In genomic region chr5:76952112-76953040, GRCm38 (mm10) we compare ENCODE assay signal across 8 mouse cellular contexts. TPM values are rescaled to one million over a fixed set of nuclear protein-coding genes. Genes with fewer than 3 reads are reported as not detected.
DNase-seq lines count a peak whose midpoint lies in the region; ATAC-seq lines count a peak whose summit lies in the region.

No protein-coding gene starts in this region.

- H3K9me3 ChIP-seq in heart, embryonic 10.5 days = no peaks in the 10 kb centered on the region
- no peaks in the 10 kb centered on the region for H3K9me3 ChIP-seq in hindbrain, embryonic 11.5 days (ENCODE audit: control insufficient read depth, low read length)
- no peaks in the 10 kb centered on the region for H3K9me3 ChIP-seq in midbrain, embryonic 10.5 days (replicated peaks)

- H3K36me3 ChIP-seq in heart, embryonic 10.5 days = peaks cover 38% of the 10 kb centered on the region
- H3K36me3 ChIP-seq in hindbrain, embryonic 11.5 days (ENCODE audit: control insufficient read depth, insufficient read depth, low read length) = no peaks in the 10 kb centered on the region; the same call in 1 of the 2 replicates
- peaks cover 60% of the 10 kb centered on the region for H3K36me3 ChIP-seq in midbrain, embryonic 10.5 days

- peak overlapping the region; percentile 71 for H3K4me2 ChIP-seq in hindbrain, embryonic 11.5 days (replicated peaks; ENCODE audit: low read depth, low read length)

- peak overlapping the region; percentile 93 for H3K27ac ChIP-seq in heart, embryonic 10.5 days
- 0 out of 2 replicates have a peak overlapping the region, but pooled peaks have one; percentile 52 for H3K27ac ChIP-seq in hindbrain, embryonic 11.5 days (ENCODE audit: low read depth, low read length)
- peak overlapping the region; percentile 95 for H3K27ac ChIP-seq in midbrain, embryonic 10.5 days (replicated peaks)

- WGBS in heart, embryonic 10.5 days = 18% methylated on average over 7 of the region's 7 CpGs
- 22% methylated on average over 7 of the region's 7 CpGs for WGBS in hindbrain, embryonic 11.5 days
- WGBS in midbrain, embryonic 10.5 days = 27% methylated on average over 7 of the region's 7 CpGs

- peak overlapping the region; percentile 74 for H3K4me3 ChIP-seq in heart, embryonic 10.5 days
- peak overlapping the region; percentile 72 for H3K4me3 ChIP-seq in hindbrain, embryonic 11.5 days (ENCODE audit: low read depth, low read length)
- peak overlapping the region; percentile 84 for H3K4me3 ChIP-seq in midbrain, embryonic 10.5 days

- H3K4me1 ChIP-seq in heart, embryonic 10.5 days = peaks cover 35% of the 10 kb centered on the region
- H3K4me1 ChIP-seq in hindbrain, embryonic 11.5 days (replicated peaks; ENCODE audit: control insufficient read depth, insufficient read depth, low read length) = no peaks in the 10 kb centered on the region; the same call in 1 of the 2 replicates
- H3K4me1 ChIP-seq in midbrain, embryonic 10.5 days = peaks cover 53% of the 10 kb centered on the region

- DNase-seq in heart, embryonic 10.5 days (ENCODE audit: low spot score) = no peak
- no peak for DNase-seq in heart, adult 8-10 months (ENCODE audit: low spot score)
- DNase-seq in Muller cell, postnatal 12 days (ENCODE audit: inconsistent ontology term) = peak; percentile 22
- peak; percentile 15 for DNase-seq in hindbrain, embryonic 11.5 days (ENCODE audit: low spot score)
- no peak for DNase-seq in midbrain, embryonic 10.5 days (ENCODE audit: low spot score)
- DNase-seq in adrenal gland, adult 18-20 months (ENCODE audit: low spot score in 2 of 2) = no peak
- DNase-seq in thymus, postnatal 10 days (ENCODE audit: low spot score in 2 of 2) = no peak
- no peak for DNase-seq in gastrocnemius, postnatal 36 days

- no peak for ATAC-seq in hindbrain, embryonic 11.5 days (ENCODE audit: low FRiP score)

- intact Hi-C loops in gastrocnemius, postnatal 36 days (cut with DNase I) = loop anchor here (5.0 kb wide), 1 partner anchor 45 kb away; the partner anchor contains the start of gene Aasdh

- H3K9ac ChIP-seq in hindbrain, embryonic 11.5 days (ENCODE audit: low read depth, low read length) = peak overlapping the region; percentile 81

- no peaks in the 10 kb centered on the region for H3K27me3 ChIP-seq in heart, embryonic 10.5 days (ENCODE audit: insufficient read depth, poor library complexity, severe bottlenecking)
- H3K27me3 ChIP-seq in hindbrain, embryonic 11.5 days (ENCODE audit: control insufficient read depth, insufficient read depth, low read length) = no peaks in the 10 kb centered on the region
- H3K27me3 ChIP-seq in midbrain, embryonic 10.5 days (ENCODE audit: low read depth, poor library complexity, severe bottlenecking) = no peaks in the 10 kb centered on the region

RNA-seq across cellular contexts. Expression of gene Ppat, which starts 1.0 kb away (rescaled TPM):
- polyA plus RNA-seq in heart, embryonic 10.5 days (2016; fragmentation: Nextera tagmentation; extraction: Ambion mirVana) = 47.4 and 54.9 TPM in 2 replicates
- 10 to 100 TPM; 12.7 to 20.9 (median 17.6) TPM for total RNA-seq in heart, adult 8-10 months (2022)
- polyA plus RNA-seq in hindbrain, embryonic 11.5 days (2014; fragmentation: Nextera tagmentation; extraction: Ambion mirVana) = 31.3 and 36.1 TPM in 2 replicates
- polyA plus RNA-seq in midbrain, embryonic 10.5 days (2016; fragmentation: Nextera tagmentation; extraction: Ambion mirVana) = 46.1 and 58.0 TPM in 2 replicates
- 10 to 100 TPM; 12.2 to 15.3 TPM for total RNA-seq in adrenal gland, adult 18-20 months (2021)
- total RNA-seq in gastrocnemius, postnatal 36 days (2021) = 10 to 100 TPM; 18.6 to 21.8 TPM

RNA-seq across cellular contexts. Expression of gene Paics, which starts 1.3 kb away (rescaled TPM):
- 309 and 341 TPM in 2 replicates for polyA plus RNA-seq in heart, embryonic 10.5 days (2016; fragmentation: Nextera tagmentation; extraction: Ambion mirVana)
- total RNA-seq in heart, adult 8-10 months (2022) = 100 to 1,000 TPM; 149 to 170 (median 159) TPM
- 351 and 390 TPM in 2 replicates for polyA plus RNA-seq in hindbrain, embryonic 11.5 days (2014; fragmentation: Nextera tagmentation; extraction: Ambion mirVana)
- 444 and 484 TPM in 2 replicates for polyA plus RNA-seq in midbrain, embryonic 10.5 days (2016; fragmentation: Nextera tagmentation; extraction: Ambion mirVana)
- total RNA-seq in adrenal gland, adult 18-20 months (2021) = 100 to 1,000 TPM; 148 to 195 TPM
- total RNA-seq in gastrocnemius, postnatal 36 days (2021) = 100 to 1,000 TPM; 123 TPM

RNA-seq across cellular contexts. Expression of gene Srp72, which starts 22.1 kb away (rescaled TPM):
- 53.2 and 69.3 TPM in 2 replicates for polyA plus RNA-seq in heart, embryonic 10.5 days (2016; fragmentation: Nextera tagmentation; extraction: Ambion mirVana)
- total RNA-seq in heart, adult 8-10 months (2022) = 10 to 100 TPM; 45.0 to 54.1 (median 49.1) TPM
- 77.3 and 82.3 TPM in 2 replicates for polyA plus RNA-seq in hindbrain, embryonic 11.5 days (2014; fragmentation: Nextera tagmentation; extraction: Ambion mirVana)
- polyA plus RNA-seq in midbrain, embryonic 10.5 days (2016; fragmentation: Nextera tagmentation; extraction: Ambion mirVana) = 78.5 and 81.2 TPM in 2 replicates
- total RNA-seq in adrenal gland, adult 18-20 months (2021) = 100 to 1,000 TPM; 115 to 139 TPM
- 10 to 100 TPM; 51.1 to 60.5 TPM for total RNA-seq in gastrocnemius, postnatal 36 days (2021)

RNA-seq across cellular contexts. Expression of gene Aasdh, which starts 47.1 kb away (rescaled TPM):
- polyA plus RNA-seq in heart, embryonic 10.5 days (2016; fragmentation: Nextera tagmentation; extraction: Ambion mirVana) = 14.8 and 21.3 TPM in 2 replicates
- total RNA-seq in heart, adult 8-10 months (2022) = 10 to 100 TPM; 12.5 to 23.2 (median 17.8) TPM
- polyA plus RNA-seq in hindbrain, embryonic 11.5 days (2014; fragmentation: Nextera tagmentation; extraction: Ambion mirVana) = 17.2 and 18.9 TPM in 2 replicates
- polyA plus RNA-seq in midbrain, embryonic 10.5 days (2016; fragmentation: Nextera tagmentation; extraction: Ambion mirVana) = 22.3 and 24.3 TPM in 2 replicates
- total RNA-seq in adrenal gland, adult 18-20 months (2021) = 10 to 100 TPM; 14.8 to 16.2 TPM
- 10 to 100 TPM; 10.2 TPM for total RNA-seq in gastrocnemius, postnatal 36 days (2021)

RNA-seq across cellular contexts. Expression of gene Arl9, which starts 51.5 kb away (rescaled TPM):
- polyA plus RNA-seq in heart, embryonic 10.5 days (2016; fragmentation: Nextera tagmentation; extraction: Ambion mirVana) = 0.45 TPM in 1 of 2 replicates, not detected in the other
- not detected for total RNA-seq in heart, adult 8-10 months (2022)
- polyA plus RNA-seq in hindbrain, embryonic 11.5 days (2014; fragmentation: Nextera tagmentation; extraction: Ambion mirVana) = 0.66 TPM in 1 of 2 replicates, not detected in the other
- not detected in 2 replicates for polyA plus RNA-seq in midbrain, embryonic 10.5 days (2016; fragmentation: Nextera tagmentation; extraction: Ambion mirVana)
- not detected for total RNA-seq in adrenal gland, adult 18-20 months (2021)
- not detected for total RNA-seq in gastrocnemius, postnatal 36 days (2021)

Comparison
In these comparisons a context has a peak if more than half of its experiments do, and no peak if none do; other contexts are left out.
1. DNase-seq: peak in Muller cell, postnatal 12 days (single experiment) and hindbrain, embryonic 11.5 days (single experiment); none in heart, embryonic 10.5 days (single experiment), heart, adult 8-10 months (single experiment), midbrain, embryonic 10.5 days (single experiment), adrenal gland, adult 18-20 months (0 of 2), thymus, postnatal 10 days (0 of 2) and gastrocnemius, postnatal 36 days (0 of 2).
2. Peak in every context shown above with its lines, with median percentiles within 50 percentile points of each other: H3K27ac ChIP-seq and H3K4me3 ChIP-seq.